Mouse (Mus musculus) kidney, adult 8-10 months (tissue): ENCODE measurements at regions not wholly inside any gene's neighbourhood (a gene's known extent, or its start where the extent isn't known, plus 50 kb on each side); places are given as distances from the start of the nearest gene placed in this dataset.
"Not testable (repeated sequence)": the region's sequence is repeated elsewhere in the genome, so short reads cannot be mapped to it uniquely, and the experiment has no call there.

Experiments
- DNase-seq, 2 experiments: peaks; one replicate each; pipeline ENCODE4 v3.0.0; 2022

DNA sequence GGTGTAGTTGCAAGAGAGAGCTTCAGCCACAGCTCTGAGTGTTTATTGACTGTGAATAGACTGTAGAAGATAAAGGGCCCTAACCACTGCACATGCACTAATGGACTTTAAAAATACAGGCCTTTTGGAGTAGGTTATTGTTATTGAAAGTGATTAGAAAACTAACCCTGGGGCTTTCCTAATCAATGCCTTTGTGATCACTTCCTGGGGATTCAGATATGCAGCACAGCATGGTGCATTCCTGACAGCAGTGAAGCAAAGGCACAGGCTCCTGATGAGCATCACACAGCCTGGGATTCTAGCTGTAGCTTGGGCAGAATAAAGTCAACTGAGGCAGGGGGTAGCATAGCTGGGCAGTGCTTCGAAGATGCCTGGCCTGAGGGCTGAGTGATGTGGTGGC lies 87.3 kb downstream of the Gm11077 start:
- DNase-seq, result no peak

DNA sequence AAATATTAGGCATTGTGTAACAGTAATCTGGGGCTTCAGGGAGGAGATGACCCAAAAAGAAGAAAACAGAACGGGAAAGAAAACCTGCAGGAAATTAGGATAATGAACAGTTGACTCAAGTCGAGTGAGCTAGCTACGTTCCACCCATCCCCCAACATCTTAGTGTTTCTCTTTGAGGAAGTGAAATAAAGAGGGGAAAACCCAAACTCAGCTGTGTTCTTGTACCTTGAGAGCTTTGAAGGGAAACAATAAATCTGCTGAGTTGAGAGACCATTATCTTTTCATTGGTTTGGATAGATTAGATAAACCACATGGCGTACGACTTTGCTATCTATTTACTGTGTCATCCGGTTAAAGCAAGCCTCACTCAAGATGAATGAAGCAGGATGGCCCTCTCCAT lies 87.7 kb downstream of the Gm11077 start:
- DNase-seq, result no peak

DNA sequence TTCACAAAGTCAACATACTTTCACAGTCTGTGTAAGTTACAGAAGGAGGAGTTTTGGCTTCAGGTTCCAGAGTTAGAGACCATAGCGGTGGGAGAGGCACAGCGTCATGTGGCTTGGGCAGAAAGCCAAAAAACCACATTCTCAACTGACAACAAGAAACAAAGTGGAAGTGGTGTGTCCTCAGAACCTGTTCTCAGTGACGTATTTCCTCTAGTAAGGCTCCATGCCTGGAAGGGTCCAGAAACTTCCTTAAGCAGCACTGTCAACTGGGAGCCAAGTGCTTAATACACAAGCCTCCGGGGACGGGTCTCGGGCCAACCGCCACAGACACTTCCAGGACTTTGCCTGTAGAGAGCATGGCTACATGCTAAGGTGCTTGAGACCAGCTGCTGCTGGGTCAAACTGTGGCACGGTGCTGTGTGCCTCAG lies 90.4 kb downstream of the Gm11077 start:
- peak in 1 of 2 experiments; percentile 5 for DNase-seq

DNA sequence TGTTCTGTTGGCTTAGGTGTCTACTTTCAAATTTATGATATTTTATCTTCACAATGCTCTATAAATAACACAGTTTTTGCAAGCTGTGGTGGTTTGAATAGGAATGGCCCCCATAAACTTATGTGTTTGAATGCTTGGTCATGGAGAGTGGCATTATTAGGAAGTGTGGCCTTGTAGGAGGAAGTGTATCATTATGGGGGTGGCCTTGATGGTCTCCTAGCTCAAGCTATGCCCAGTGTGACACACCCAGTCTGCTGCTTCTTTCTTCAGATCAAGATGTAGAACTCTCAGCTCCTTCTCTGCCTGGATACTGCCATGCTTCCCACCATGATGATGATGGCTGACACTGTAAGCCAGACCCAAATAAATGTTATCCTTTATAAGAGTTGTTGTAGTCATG lies 97.4 kb downstream of the Gm11077 start:
- DNase-seq, result no peak

DNA sequence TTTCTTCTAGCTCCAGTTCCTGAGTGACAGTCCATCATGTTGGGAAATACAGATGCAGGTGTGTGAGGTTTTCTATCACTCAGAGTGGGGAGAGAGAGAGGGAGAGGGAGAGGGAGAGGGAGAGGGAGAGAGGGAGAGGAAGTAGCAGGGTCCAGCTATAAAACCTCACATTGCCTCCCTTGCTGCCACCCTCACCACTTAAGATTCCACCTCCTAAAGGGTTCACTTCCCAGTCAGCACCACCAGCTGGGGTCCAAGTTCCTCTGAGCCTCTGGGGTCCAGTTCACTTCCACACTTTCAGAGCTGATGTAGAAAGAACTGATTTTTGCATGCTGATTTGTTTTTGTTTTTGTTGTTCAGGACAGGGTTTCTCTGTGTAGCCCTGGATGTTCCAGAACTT lies 98.6 kb downstream of the Gm11077 start:
- DNase-seq, result no peak

DNA sequence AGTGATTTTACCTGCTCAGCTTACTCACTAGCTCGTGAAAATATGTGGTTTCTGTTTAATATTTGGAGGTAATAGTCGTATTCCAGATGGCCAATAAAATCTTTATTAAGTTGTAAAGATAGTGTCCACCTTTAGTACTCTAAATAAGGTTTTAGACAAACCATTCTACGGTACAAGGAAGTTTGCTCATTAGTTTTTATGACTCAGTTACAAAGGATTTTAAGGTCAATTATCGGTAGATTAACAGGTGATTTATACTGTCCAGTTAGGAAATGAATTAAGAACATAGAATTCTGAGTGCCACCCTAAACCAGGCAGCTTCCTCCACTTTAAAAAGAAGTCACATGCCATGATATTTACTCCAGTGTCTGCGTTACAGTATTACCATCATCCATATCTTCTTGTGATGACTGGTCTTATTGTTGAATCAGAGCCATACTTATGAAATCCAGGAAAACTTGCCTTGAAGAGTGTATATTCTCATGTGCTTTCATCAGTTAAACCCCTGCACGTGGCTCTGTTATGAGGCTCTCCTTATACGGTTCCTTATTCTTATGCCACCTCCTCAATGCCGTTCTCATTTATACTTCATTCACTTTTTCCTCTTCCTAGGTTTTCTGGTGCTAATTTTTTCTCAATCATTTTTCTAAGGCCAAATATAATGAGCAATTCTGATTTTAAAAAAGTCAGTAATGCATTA lies 114.4 kb downstream of the Gm11077 start:
- DNase-seq, result no peak

DNA sequence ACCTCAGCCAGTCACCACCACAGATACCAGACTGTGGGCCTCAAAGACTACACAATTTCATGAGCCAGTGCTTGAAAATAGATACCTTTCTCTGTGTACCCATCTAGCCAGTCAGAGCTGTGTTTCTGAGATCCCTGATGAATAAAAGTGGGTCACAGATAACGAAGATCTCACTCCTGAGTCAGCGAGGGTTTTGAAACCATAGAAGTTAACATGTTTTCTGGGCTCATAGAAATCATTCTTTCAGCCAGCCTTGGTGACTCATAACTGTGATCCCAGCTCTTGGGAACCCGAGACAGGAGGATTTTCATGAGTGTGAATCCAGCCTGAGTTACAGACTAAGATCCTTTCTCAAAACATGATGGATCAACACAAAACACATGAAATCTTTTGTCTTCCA lies 118.1 kb downstream of the Gm11077 start:
- DNase-seq, result no peak

DNA sequence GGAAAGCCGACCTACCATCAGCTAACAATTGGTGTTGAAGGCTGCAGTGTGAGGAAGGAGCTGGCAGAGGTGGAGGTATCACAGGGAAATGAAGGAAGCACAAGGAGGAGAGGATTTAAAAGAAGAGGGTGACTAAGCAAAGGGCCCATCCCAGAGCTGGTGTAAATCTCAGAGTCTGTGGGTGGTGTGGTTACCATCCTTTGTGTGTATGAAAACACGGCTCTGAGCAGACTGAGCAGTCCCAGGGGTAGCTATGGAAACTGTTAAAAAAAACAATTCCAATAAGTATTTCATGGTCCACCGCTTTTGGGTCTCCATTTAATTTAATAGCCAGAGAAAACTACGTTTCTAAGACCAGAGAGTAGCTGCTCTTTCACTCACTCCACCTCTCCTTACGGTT lies 123.3 kb downstream of the Gm11077 start:
- no peak for DNase-seq

DNA sequence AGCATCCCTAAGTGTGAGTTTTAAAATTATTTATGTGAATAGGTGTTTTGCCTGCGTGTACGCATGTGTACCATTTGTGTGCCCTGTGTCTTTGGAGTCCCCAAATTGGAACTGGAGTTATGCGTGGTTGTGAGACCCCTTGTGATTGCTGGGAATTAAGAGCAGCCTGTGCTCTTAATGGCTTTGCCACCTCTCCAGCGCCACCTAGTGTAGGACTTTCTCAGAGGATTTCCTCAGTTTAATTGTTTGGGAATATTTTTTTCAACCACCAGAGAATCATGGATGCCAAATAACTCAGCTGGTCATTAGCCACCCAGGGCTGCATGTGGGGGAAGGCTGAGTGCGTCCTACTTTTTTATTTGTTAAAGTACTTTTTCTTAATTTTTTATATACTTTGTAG lies 124.4 kb downstream of the Gm11077 start:
- peak; percentile 15 to 47 for DNase-seq

DNA sequence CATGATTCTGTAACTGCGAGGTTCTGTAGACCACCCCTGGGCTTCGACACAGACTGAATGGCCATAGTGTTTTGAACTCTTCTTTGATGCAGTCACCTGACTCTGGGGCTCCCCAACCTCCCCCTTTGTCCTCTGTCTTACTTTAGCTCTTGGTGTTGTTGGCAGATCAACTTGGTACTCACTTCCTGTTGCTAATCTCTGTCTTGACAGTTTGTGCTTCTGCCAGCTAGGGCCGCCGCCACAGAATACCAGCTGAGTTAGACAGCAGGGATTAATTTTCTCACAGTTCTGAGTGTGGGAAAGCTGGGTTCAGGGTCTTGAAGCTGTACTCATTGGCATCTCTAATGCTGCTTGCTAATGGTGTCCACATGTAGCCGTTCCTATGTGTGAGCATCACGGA lies 125.6 kb downstream of the Gm11077 start:
- DNase-seq, result no peak

DNA sequence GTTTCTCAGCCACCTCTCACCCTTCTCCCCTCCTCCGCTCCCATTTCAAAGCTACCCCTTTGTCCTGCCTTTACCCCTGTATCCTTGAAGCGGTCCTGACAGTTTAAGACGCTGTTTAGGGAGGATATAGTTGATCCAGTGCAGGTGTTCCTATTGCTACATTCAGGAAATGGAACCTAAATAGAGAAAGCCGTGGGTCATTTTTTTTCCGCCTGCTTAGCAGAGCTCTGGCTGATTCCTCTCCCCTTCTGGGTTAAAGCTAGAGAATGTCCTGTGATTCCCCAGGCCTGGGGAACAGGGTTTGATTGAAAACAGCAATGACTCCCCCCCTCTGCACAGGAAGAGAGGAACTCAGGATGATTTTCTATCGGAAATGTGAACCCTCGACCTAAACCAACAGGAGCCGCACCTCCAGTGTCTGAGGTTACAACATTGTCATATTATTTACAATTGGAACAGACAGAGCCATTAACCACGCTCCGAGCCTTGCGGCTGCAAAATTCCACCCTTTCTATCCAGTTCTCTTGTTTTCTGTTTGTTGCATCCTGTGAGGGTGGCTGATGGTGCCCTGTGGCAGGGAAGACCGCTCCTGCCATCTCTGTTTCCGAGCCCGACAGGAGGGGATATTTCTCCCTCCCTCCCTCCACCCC lies 127.5 kb downstream of the Gm11077 start:
- DNase-seq, result no peak

DNA sequence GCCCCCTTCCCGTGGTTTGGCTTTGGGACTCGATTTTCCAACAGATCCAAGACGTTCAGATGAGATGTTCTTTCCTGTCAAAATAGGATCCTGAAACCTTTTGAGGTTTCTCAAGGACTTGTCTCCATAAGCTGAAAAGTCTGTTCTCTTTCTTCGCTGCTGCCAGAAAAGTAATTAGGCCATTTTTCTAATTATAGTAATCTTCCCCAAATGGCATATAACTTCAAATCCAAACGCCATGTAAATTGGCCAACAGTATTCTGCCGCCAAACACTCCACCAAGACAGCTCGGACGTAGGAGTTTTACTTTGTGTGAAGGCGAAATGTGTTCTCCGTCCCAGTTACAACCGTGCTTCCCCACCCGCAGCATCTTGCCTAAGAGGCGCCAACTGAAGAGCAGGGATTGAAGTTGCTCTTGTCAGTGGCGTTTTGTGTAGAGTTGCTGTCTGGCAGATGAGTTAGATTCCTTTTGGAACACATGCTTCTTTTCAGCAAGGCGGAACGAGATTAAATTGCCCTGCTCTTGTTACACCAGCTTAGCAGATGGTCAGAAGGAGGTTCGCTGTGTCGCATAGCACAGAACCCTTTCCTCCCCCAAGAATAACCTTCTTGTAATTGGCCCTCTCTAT lies 128.1 kb downstream of the Gm11077 start:
- no peak for DNase-seq

DNA sequence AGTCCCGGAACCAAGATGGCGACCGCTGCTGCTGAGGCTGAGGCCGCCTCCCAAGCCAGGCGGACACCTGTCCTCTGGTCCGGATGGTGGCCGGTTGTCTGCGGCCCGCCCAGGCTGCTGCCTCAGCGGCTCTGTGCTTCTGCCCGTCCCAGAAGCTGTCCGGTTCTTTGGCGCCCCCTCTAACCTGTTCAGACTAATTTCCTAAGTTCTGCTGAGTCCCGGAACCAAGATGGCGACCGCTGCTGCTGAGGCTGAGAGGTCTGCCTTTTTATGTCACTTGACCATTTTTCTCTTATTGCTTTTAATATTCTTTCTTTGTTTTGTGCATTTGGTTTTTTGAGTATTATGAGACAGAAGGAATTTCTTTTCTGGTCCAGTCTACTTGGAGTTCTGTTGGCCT lies 140.4 kb downstream of the Gm11077 start:
- not testable (repeated sequence) for DNase-seq

DNA sequence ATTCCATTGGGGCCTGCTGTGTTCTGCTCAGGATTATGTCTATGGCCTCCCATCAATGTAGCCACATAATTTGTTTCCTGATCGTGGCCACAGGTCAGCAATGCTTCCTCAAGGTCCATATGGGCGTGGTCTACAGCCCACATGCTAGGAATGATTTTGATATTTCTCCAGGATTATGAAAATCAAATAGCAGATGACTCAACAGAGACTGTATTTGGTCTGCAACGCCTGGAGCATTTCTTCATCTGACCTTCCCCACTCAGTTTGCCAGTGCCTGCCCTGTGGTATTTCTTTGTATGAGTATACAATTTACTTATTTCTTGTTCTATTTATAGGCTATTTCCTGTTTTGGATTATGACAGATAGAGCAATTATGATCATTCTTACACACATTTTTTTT lies 145.7 kb downstream of the Gm11077 start:
- no peak for DNase-seq

DNA sequence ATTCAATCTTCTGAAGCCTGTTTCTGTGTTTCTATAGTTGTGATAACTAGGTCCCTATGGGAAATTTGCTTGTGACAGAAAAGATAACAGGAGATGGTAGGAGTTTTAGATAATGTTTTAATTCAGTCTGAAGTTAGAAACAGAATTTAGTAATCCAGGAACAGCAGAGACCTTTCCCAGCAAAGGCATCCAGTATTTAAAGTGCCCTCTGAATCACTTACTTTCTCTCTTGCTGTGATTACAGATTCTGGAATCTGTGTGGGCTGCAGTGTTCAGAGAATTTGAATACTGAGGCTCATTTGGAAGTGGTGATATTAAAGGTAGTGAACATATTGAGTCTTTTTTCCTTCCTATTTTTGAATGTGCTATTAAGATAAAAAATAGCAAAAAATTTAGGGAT lies 154.6 kb downstream of the Gm11077 start:
- DNase-seq, result no peak

DNA sequence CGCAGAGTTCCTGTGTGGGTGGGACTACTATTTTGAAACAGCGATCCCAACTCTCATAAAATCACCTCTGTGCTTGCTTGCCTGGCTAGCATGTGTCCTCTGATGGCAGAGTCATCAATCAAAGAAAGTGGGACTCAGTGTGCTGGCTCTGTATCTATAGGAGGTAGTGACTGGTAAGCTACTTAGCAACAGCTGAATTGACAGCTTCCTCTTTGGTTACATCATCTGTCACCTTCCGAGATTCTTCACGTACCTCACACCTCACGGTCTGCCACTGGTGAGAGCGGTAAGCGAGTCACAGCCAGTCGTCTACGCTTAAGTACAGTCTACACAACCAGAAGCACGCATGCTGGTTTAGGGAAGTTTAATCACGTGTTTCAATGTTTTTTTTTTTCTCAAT lies 159.5 kb downstream of the Gm11077 start:
- no peak for DNase-seq

DNA sequence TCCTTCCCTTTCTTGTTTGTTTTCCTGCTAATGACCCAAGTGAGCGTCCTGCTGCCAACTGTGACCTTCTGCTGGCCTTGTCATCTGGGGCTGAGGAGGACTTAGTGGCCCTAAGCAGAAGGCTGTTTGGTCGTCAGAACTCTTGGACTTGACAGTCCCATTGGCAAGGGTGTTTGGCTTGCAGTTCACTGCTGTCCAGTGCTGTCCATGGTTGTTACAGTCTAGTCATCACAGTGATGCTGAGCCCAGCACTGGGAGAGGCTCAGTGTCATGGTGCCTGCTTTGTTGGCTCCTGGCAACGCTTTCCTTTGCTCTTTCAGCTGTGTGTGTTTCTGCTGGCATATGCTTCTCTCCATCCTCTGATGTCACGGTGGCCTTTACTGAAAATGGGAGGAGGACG lies 161.0 kb downstream of the Gm11077 start:
- DNase-seq, result no peak

DNA sequence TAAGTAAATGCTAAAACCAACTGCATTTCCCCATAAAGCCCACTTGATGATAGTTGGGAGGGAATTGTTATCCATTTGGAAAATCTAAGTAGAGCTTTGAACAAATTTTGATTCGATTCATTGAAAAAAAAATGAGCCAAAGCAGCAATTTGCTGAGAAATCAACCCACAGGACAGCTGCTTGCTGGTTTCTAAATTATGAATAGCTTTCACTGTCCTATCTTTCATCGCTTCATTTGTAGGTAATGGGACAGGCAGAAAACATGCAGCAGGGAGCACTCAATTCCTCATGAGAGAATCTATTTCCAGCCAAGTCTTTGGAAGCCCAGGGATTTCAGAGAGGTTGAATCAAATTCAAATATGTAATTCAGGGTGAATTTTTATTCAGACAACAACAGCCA lies 161.5 kb downstream of the Gm11077 start:
- DNase-seq, result no peak

DNA sequence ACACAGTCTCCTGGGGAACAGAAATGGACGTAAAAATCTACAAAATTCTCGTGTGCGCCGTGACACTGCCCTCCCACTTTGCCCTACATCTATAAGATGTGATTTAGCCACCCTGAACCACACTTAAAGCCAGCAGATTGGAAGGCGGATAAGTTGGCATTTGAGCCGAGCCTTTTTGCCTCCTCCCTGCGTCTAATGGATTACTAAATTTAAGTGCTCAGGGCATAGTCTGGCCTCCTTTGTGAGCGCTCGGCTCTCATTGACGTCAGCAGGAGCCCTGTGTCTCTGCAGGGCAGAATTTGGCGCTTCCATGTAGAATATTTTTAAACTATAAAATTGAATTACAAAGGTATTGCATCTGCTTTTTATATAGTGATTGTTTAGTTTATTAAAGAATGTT lies 165.4 kb downstream of the Gm11077 start:
- DNase-seq, result peak; percentile 37 to 45

DNA sequence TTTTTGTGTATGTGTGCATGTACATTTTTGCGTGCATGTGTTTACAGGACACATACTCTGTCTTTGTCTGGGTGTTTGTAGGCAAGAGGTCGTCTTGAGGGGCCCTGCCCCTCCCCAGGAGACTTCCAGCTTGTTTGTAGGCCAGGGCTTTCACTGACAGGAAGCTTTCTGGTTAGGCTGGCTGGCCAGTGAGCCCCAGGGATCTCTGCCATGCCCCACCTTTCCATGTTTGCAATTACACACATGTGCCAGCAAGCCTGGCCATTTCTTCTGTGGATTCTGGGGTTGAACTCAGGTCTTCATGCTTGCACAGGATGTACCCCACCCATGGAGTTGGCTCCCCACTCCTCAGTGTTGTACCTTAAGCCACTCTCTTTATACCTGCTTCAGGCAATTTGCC lies 166.4 kb downstream of the Gm11077 start:
- DNase-seq, result no peak

DNA sequence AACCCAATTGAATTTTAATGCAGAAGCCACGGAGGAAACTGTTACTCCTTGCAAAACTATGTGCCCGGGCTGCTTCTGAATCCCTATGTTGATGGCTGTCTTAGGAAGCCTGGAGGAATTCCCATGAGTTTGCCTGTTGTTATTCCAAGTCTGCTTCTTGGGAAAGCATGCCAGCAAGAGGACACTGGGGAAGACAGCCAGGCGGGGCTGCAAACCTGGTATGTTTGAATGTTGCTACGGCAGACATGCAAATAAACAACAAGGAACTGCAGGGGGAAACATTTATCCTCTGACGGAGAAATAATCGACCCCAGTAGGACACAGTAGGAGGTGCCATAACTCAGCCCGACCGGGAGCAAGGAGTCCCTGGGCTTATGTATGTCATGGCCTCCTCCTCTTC lies 168.0 kb downstream of the Gm11077 start:
- DNase-seq, result no peak

DNA sequence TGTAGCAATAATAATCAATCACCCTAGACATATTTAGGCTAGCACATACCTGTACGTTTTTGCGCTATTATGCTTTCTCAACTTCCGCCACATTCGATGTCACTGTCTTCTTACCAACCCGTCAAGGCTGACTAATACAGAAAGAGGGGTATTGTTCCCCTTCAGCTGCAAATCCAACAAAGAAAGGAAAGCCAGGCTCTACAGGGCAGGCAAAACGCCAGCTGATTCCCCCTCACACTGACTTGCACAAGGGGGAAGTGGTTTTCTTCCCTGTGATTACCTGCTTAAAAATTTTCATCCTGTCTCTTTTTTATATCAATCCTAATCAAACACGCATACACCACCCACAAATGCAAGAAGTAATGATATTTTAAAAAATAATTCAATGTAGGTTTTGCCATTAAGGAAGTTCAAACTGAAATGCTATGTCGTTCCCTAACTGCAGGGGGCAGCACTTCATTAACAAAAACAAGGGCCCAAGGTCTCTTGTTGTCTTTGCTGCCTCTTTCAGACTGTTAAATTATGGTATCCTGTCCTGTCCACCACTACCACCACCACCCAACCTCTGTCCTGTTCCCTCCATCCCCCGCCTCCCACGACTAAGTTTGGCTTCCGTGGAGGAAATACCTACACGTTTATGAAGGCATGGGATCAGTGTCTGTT lies 195.4 kb downstream of the Gm11077 start:
- peak; percentile 8 to 47 for DNase-seq

DNA sequence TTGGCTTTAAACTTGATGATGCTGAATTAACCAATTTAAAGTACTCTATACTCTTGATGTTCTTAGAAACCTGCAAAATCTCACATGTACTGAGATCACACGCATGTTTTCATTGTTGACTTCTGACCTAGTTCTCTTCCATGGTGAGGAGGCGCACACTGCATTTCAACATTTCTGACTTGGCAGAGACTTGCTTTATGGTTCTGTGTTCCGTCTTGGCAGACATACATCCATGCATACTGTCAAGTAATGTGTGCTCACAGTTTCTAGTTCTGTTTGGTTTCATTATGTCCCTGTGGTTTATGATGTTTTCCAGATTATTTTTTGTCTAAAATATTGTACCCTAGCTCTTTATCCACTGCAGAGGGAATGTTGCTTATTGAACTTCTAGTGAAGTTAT lies 198.5 kb downstream of the Gm11077 start:
- no peak for DNase-seq

DNA sequence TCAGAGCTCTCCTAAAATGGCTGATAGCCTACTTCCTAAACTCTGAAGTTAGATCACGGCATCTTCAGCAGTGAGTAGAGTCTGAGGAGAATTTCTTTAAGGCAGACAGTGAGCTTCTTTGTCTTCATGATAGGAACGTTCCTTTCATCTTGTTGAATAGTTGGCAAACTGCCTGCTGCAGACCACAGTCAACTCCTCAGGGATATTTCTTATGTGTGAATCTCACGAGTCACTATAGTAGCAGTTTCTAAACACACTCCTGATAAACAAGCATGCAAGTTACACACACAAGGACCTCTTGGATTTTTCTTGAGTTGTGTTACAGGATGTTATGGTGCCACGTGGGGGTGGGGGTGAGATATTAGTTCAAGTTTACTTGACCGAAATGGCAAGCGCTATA lies 205.2 kb downstream of the Gm11077 start:
- DNase-seq, result no peak
